Mouse (Mus musculus): ENCODE data around the gene Cdh23. TPM values are rescaled to one million over a fixed set of nuclear protein-coding genes. Genes with fewer than 3 reads are reported as not detected.

Gene Cdh23
- total RNA-seq, 1 experiment = 2.3 TPM

GRCm38 (mm10) chr10:60380229-60380628, 316.1 kb downstream of the Cdh23 start:
- in situ Hi-C loops (cut with MboI; ENCODE audit: low sequenced_read_pairs in 2 of 2, unreplicated experiment in 2 of 2) = no loop called here
- TF ChIP-seq ZNF384 (IDR thresholded peaks at IDR 0.05; ENCODE audit: low read depth, low read length) (no peak), CHD2 (IDR thresholded peaks at IDR 0.05; ENCODE audit: low read depth, low read length) (no peak), HCFC1 (IDR thresholded peaks at IDR 0.05; ENCODE audit: borderline replicate concordance, insufficient read depth, low read length) (no peak), ZC3H11A (IDR thresholded peaks at IDR 0.05; ENCODE audit: borderline replicate concordance, low read depth, low read length) (no peak), MAFK (IDR thresholded peaks at IDR 0.05; ENCODE audit: insufficient read depth, low read depth, low read length) (no peak)
- no peak for DNase-seq (ENCODE audit: low read depth, low spot score)
- H3K27ac ChIP-seq (ENCODE audit: insufficient read depth, low read depth, low read length, poor library complexity, severe bottlenecking) = no peak overlapping the region
- H3K36me3 ChIP-seq (ENCODE audit: control insufficient read depth, insufficient read depth, low read length, poor library complexity, severe bottlenecking) = no peaks in the 10 kb centered on the region
- H3K4me3 ChIP-seq (ENCODE audit: insufficient read depth in 1 of 2, low read depth in 1 of 2, low read length in 2 of 2, poor library complexity in 1 of 2, severe bottlenecking in 1 of 2) = no peak overlapping the region
- H3K9me3 ChIP-seq (ENCODE audit: control insufficient read depth, insufficient read depth, low read depth, low read length) = no peaks in the 10 kb centered on the region
- no peak overlapping the region for H3K9ac ChIP-seq (ENCODE audit: insufficient read depth, low read depth, low read length, poor library complexity, severe bottlenecking)
- H3K4me1 ChIP-seq (ENCODE audit: control insufficient read depth in 2 of 2, insufficient read depth in 2 of 2, low read length in 2 of 2, poor library complexity in 1 of 2) = peaks cover 0 to 6% of the 10 kb centered on the region in 2 experiments; a peak in 1 of 4 replicates

- H3K4me1 ChIP-seq (ENCODE audit: control insufficient read depth in 2 of 2, insufficient read depth in 2 of 2, low read length in 2 of 2, poor library complexity in 1 of 2) = peaks cover 0 to 6% of the 10 kb centered on the region in 2 experiments; a peak in 1 of 4 replicates
- TF ChIP-seq MAFK (IDR thresholded peaks at IDR 0.05; ENCODE audit: insufficient read depth, low read depth, low read length) (no peak), ZC3H11A (IDR thresholded peaks at IDR 0.05; ENCODE audit: borderline replicate concordance, low read depth, low read length) (no peak)
- H3K36me3 ChIP-seq (ENCODE audit: control insufficient read depth, insufficient read depth, low read length, poor library complexity, severe bottlenecking) = no peaks in the 10 kb centered on the region
- H3K9ac ChIP-seq (ENCODE audit: insufficient read depth, low read depth, low read length, poor library complexity, severe bottlenecking) = no peak overlapping the region
- in situ Hi-C loops (cut with MboI; ENCODE audit: low sequenced_read_pairs in 2 of 2, unreplicated experiment in 2 of 2) = no loop called here
- no peak overlapping the region for H3K4me3 ChIP-seq (ENCODE audit: insufficient read depth in 1 of 2, low read depth in 1 of 2, low read length in 2 of 2, poor library complexity in 1 of 2, severe bottlenecking in 1 of 2)
- no peak overlapping the region for H3K27ac ChIP-seq (ENCODE audit: insufficient read depth, low read depth, low read length, poor library complexity, severe bottlenecking)
- H3K9me3 ChIP-seq (ENCODE audit: control insufficient read depth, insufficient read depth, low read depth, low read length) = no peaks in the 10 kb centered on the region
- no peak for DNase-seq (ENCODE audit: low read depth, low spot score)
These were observed 316.8 kb downstream of the Cdh23 start for GRCm38 (mm10) chr10:60379419-60379957.

DNA sequence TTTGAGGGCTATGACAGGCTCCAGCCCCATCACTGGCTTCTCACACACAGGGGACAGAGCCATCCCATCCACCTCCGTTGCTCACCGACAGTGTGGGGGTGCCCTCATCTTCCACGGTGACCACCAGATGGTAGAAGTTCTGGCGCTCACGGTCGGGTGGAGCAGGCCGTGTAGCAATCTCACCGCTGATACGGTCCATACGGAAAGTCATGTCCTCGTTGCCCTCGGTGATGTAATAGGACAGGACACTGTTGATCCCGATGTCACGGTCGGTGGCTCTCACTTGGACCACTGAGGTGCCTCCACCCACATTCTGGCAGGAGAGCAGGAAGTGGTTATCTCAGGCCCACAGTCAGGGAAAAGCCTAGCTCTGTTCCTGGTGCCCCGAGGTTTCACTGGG, 319.6 kb downstream of the Cdh23 start:
- no peaks in the 10 kb centered on the region for H3K36me3 ChIP-seq (ENCODE audit: control insufficient read depth, insufficient read depth, low read length, poor library complexity, severe bottlenecking)
- no peak for DNase-seq (ENCODE audit: low read depth, low spot score)
- in situ Hi-C loops (cut with MboI; ENCODE audit: low sequenced_read_pairs in 2 of 2, unreplicated experiment in 2 of 2) = no loop called here
- no peak overlapping the region for H3K27ac ChIP-seq (ENCODE audit: insufficient read depth, low read depth, low read length, poor library complexity, severe bottlenecking)
- no peaks in the 10 kb centered on the region for H3K9me3 ChIP-seq (ENCODE audit: control insufficient read depth, insufficient read depth, low read depth, low read length)
- peaks cover 0 to 6% of the 10 kb centered on the region in 2 experiments; a peak in 1 of 4 replicates for H3K4me1 ChIP-seq (ENCODE audit: control insufficient read depth in 2 of 2, insufficient read depth in 2 of 2, low read length in 2 of 2, poor library complexity in 1 of 2)
- no peak overlapping the region for H3K9ac ChIP-seq (ENCODE audit: insufficient read depth, low read depth, low read length, poor library complexity, severe bottlenecking)
- TF ChIP-seq ZC3H11A (IDR thresholded peaks at IDR 0.05; ENCODE audit: borderline replicate concordance, low read depth, low read length) (no peak), ZNF384 (IDR thresholded peaks at IDR 0.05; ENCODE audit: low read depth, low read length) (no peak), CHD2 (IDR thresholded peaks at IDR 0.05; ENCODE audit: low read depth, low read length) (no peak), MAFK (IDR thresholded peaks at IDR 0.05; ENCODE audit: insufficient read depth, low read depth, low read length) (no peak), HCFC1 (IDR thresholded peaks at IDR 0.05; ENCODE audit: borderline replicate concordance, insufficient read depth, low read length) (no peak)
- no peak overlapping the region for H3K4me3 ChIP-seq (ENCODE audit: insufficient read depth in 1 of 2, low read depth in 1 of 2, low read length in 2 of 2, poor library complexity in 1 of 2, severe bottlenecking in 1 of 2)

DNA sequence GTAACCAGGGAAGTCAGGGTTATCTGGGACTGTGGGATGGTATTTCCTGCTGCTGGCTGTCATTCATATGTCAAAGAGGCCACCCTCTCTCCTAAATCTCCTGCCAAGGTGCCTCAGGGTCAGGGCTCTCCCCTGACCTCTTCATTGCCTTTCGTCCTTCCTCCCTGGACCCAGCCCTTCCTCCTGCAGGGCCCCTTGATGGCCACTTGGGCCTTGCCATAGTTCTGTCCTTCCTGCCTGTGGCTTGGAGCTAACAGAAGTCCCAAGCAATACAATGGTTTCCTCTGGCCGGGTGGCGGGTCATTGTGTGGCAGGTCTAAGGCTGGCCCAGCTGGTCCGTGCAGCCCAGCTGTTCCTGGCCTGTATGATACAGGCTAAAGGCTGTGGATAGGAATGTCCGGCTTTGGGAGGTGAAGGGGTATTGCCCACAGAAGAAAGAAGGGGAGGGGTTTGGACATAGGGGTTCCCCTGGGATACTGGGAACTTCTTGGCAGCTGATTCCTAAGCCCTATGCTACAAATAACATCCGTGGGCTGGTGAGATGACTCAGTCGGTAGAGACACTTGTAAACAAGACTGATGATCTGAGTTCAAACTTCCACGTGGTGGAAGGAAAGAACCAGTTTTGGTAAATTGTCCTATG, 322.2 kb downstream of the Cdh23 start:
- TF ChIP-seq CHD2 (IDR thresholded peaks at IDR 0.05; ENCODE audit: low read depth, low read length) (no peak), HCFC1 (IDR thresholded peaks at IDR 0.05; ENCODE audit: borderline replicate concordance, insufficient read depth, low read length) (no peak), ZNF384 (IDR thresholded peaks at IDR 0.05; ENCODE audit: low read depth, low read length) (no peak), MAFK (IDR thresholded peaks at IDR 0.05; ENCODE audit: insufficient read depth, low read depth, low read length) (no peak), ZC3H11A (IDR thresholded peaks at IDR 0.05; ENCODE audit: borderline replicate concordance, low read depth, low read length) (no peak)
- Histone ChIP-seq H3K9ac (ENCODE audit: insufficient read depth, low read depth, low read length, poor library complexity, severe bottlenecking) (no peak overlapping the region), H3K4me1 (ENCODE audit: control insufficient read depth in 2 of 2, insufficient read depth in 2 of 2, low read length in 2 of 2, poor library complexity in 1 of 2) (no peaks in the 10 kb centered on the region), H3K36me3 (ENCODE audit: control insufficient read depth, insufficient read depth, low read length, poor library complexity, severe bottlenecking) (no peaks in the 10 kb centered on the region), H3K27ac (ENCODE audit: insufficient read depth, low read depth, low read length, poor library complexity, severe bottlenecking) (no peak overlapping the region), H3K9me3 (ENCODE audit: control insufficient read depth, insufficient read depth, low read depth, low read length) (no peaks in the 10 kb centered on the region), H3K4me3 (ENCODE audit: insufficient read depth in 1 of 2, low read depth in 1 of 2, low read length in 2 of 2, poor library complexity in 1 of 2, severe bottlenecking in 1 of 2) (no peak overlapping the region)
- no peak for DNase-seq (ENCODE audit: low read depth, low spot score)
- in situ Hi-C loops (cut with MboI; ENCODE audit: low sequenced_read_pairs in 2 of 2, unreplicated experiment in 2 of 2) = no loop called here
